8 mouse cellular contexts compared by ENCODE assay signal in the genomic region with DNA sequence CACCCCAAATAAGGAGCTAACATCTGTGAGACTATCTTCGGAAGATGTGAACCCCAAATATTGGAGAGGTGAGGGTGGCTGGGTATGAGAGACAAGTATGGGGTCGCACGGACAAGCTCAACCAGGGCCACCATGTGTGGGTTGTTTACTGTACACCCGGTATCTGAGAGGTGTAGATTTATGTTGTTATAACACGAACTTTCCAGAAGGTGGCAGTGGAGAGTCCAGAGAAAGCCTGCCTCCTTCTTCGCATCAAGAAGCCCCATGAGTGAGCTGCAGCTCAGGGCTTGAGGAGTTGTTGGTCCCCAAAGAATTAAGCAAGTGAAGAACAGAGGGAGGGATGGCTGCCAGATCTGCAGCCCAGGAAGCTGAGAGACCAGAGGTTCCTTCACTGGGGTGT.
A peak's percentile ranks its signal among the peaks of the same experiment; 100 is the strongest.
DNase-seq lines count a peak whose midpoint lies in the region; ATAC-seq and TF ChIP-seq lines count a peak whose summit lies in the region.

No protein-coding gene starts in this region.

- H3K4me2 ChIP-seq in heart, postnatal 0 days (ENCODE audit: low read depth, low read length), result no peak overlapping the region
- H3K4me2 ChIP-seq in forebrain, embryonic 16.5 days (ENCODE audit: low read length), result no peak overlapping the region

- H3K9ac ChIP-seq in heart, postnatal 0 days (replicated peaks; ENCODE audit: low read depth, low read length), result no peak overlapping the region
- H3K9ac ChIP-seq in forebrain, embryonic 16.5 days (replicated peaks; ENCODE audit: low read depth, low read length), result no peak overlapping the region

- no peak overlapping the region for H3K4me3 ChIP-seq in heart, postnatal 0 days (ENCODE audit: low read depth, low read length)
- no peak overlapping the region for H3K4me3 ChIP-seq in heart, embryonic 10.5 days
- H3K4me3 ChIP-seq in forebrain, embryonic 16.5 days (replicated peaks; ENCODE audit: low read length), result no peak overlapping the region

- no peaks in the 10 kb centered on the region for H3K36me3 ChIP-seq in heart, postnatal 0 days (replicated peaks; ENCODE audit: control insufficient read depth, insufficient read depth, low read length)
- H3K36me3 ChIP-seq in heart, embryonic 10.5 days, result no peaks in the 10 kb centered on the region
- no peaks in the 10 kb centered on the region for H3K36me3 ChIP-seq in forebrain, embryonic 16.5 days (ENCODE audit: control insufficient read depth, insufficient read depth)

- H3K27ac ChIP-seq in heart, postnatal 0 days (ENCODE audit: low read depth), result no peak overlapping the region
- H3K27ac ChIP-seq in heart, embryonic 10.5 days, result no peak overlapping the region
- H3K27ac ChIP-seq in forebrain, embryonic 16.5 days (ENCODE audit: low read length), result no peak overlapping the region

- peak; percentile 29 for DNase-seq in heart, postnatal 0 days (ENCODE audit: low spot score)
- DNase-seq in heart, embryonic 10.5 days (ENCODE audit: low spot score), result no peak
- DNase-seq in CD4-positive helper T cell, adult 2 months (ENCODE audit: low read depth, low spot score), result peak; percentile 56
- peak; percentile 23 for DNase-seq in c-Kit-positive CD71-positive TER-119-positive erythroid progenitor cells, embryonic 14.5 days (ENCODE audit: low spot score)
- peak; percentile 58 for DNase-seq in layer of hippocampus, adult 9-10 months (ENCODE audit: low spot score)
- peak; percentile 29 for DNase-seq in retina, adult 2 months (ENCODE audit: low read depth, low spot score)
- no peak for DNase-seq in yolk sac, embryonic 10.5 days (ENCODE audit: low spot score)

- TF ChIP-seq CTCF in heart, postnatal 0 days (IDR thresholded peaks at IDR 0.05; ENCODE audit: low read depth), result peak; percentile 65

- no peak for ATAC-seq in heart, postnatal 0 days (ENCODE audit: insufficient read depth, low read depth)
- peak; percentile 43 for ATAC-seq in forebrain, embryonic 16.5 days

- 21% methylated on average over 6 of the region's 6 CpGs for WGBS in heart, postnatal 0 days
- 26% methylated on average over 6 of the region's 6 CpGs for WGBS in heart, embryonic 10.5 days
- 30% methylated on average over 6 of the region's 6 CpGs for WGBS in forebrain, embryonic 16.5 days

- no peaks in the 10 kb centered on the region for H3K4me1 ChIP-seq in heart, postnatal 0 days (ENCODE audit: control insufficient read depth, insufficient read depth)
- 0 out of 2 replicates have a peak, but pooled peaks cover 3% of the 10 kb centered on the region for H3K4me1 ChIP-seq in heart, embryonic 10.5 days
- no peaks in the 10 kb centered on the region for H3K4me1 ChIP-seq in forebrain, embryonic 16.5 days (replicated peaks; ENCODE audit: control insufficient read depth, insufficient read depth, low read length)

- H3K9me3 ChIP-seq in heart, postnatal 0 days (replicated peaks; ENCODE audit: control insufficient read depth, low read length), result peaks cover 19% of the 10 kb centered on the region
- H3K9me3 ChIP-seq in heart, embryonic 10.5 days, result peaks cover 11% of the 10 kb centered on the region
- peaks cover 4% of the 10 kb centered on the region for H3K9me3 ChIP-seq in forebrain, embryonic 16.5 days (ENCODE audit: control insufficient read depth, low read length)

- H3K27me3 ChIP-seq in heart, postnatal 0 days (ENCODE audit: control insufficient read depth, insufficient read depth, low read length), result no peaks in the 10 kb centered on the region
- no peaks in the 10 kb centered on the region for H3K27me3 ChIP-seq in heart, embryonic 10.5 days (ENCODE audit: insufficient read depth, poor library complexity, severe bottlenecking)
- H3K27me3 ChIP-seq in forebrain, embryonic 16.5 days (replicated peaks; ENCODE audit: control insufficient read depth, insufficient read depth, low read length), result no peaks in the 10 kb centered on the region

- no peak for TF ChIP-seq EP300 in heart, postnatal 0 days (IDR thresholded peaks at IDR 0.05; ENCODE audit: low read depth)

Comparison
In these comparisons a context has a peak if more than half of its experiments do, and no peak if none do; other contexts are left out.
1. DNase-seq: peak in heart, postnatal 0 days (single experiment), CD4-positive helper T cell, adult 2 months (single experiment), c-Kit-positive CD71-positive TER-119-positive erythroid progenitor cells, embryonic 14.5 days (single experiment), layer of hippocampus, adult 9-10 months (single experiment) and retina, adult 2 months (single experiment); none in heart, embryonic 10.5 days (single experiment) and yolk sac, embryonic 10.5 days (single experiment).